Mouse (Mus musculus) adrenal gland (tissue): ENCODE results near the gene Mrap2.

Source experiments
- intact Hi-C: fragments of 180-260 bp; cut with DNase I; formaldehyde crosslinking; loops from one replicate; pipeline ENCODE4 v1.15.1; 2025

The Mrap2 gene

DNA sequence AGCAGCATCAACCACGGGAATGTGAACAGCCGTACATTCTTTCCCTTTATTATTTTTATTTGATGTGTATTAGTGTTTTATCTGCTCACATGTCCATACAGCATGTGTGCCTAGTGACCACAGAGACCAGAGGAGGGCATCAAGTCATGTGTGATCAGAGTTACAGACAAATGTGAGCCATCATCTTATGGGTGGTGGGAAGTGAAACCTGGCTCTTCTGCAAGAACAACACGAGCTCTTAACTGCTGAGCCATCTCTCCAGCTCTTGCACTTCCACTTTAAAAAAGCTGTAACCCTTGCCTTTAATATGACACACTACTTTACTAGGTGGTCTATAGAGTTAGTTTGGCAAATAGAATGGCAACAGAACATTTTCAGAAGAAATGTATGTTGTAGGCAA is 27.4 kb downstream of the Mrap2 start:
- intact Hi-C loops, result no loop called here

DNA sequence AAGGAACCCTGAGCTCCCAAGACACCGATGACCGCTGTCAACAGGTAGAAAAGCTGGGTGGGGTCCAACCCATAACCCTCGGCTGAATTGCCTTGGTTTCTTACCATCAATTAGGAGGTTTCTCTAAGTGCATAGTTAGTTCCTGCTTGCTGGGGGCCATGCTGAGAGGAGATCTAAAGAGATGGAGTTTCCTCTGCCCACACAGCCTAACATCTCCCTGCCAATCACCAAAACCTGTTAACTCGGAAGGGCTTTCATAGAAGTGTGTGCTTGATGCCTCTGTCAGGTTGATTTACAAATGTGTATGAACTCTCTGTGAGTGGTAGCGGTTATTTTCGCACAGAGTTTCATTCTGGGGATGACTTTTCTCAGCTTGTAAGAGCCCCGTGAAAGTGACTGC is 34.4 kb downstream of the Mrap2 start:
- intact Hi-C loops, result no loop called here

DNA sequence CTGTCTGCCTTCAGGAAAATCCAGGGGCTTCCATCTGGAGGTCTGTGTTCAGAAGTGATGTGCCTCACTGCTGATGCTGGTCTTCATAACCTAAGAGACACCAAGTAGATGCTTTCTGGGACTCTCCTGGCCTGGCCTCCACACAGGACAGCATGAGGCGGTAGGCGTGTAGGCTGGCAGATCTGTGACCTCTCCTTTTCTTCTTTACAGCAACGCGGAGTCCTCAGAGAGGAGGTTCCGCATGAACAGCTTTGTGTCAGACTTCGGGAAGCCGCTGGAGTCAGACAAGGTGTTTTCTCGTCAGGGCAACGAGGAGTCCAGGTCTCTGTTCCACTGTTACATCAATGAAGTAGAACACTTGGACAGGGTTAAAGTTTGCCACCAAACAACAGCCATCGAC is 38.1 kb downstream of the Mrap2 start:
- intact Hi-C loops, result no loop called here

DNA sequence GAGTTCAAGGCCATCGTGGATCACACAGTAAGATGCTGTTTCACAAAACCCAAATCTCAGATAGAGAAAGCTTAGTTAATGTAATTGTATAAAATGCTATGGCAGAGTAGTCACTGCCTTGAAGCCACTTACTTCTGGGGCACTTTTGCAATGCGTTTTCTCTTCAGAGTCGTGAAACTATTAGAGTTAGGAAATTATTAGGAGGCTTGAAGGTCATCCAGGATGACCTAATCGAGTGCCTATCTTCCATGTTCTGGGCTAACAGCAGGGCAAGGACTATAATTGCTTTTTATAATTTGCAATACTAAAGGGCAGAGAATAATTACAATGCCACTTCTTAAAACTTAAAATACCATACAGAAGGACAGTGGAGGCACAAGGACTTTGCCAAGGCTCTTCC is 43.2 kb downstream of the Mrap2 start:
- intact Hi-C loops, result no loop called here

DNA sequence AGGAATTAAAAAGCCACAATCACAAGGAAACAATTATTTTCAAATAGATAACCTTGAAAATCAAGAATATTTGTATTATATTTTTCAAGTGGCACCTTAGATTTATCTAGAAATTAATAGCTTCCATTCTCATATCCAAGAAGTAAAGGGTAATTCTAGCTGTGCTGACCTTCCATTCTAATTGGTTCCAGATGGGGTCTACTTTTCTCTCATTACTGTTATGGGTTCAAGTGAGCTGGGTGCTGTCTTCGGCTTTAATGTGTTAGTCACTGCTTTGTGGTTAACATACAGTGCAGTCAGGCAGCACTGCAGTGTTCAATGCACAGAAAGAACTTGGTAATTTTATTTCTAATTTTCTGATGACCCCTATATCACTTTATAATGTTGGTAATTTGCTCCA is 49.6 kb downstream of the Mrap2 start:
- intact Hi-C loops, result loop anchor here (5.0 kb wide), 1 partner anchor 46 kb away; no protein-coding TSS in a partner anchor

DNA sequence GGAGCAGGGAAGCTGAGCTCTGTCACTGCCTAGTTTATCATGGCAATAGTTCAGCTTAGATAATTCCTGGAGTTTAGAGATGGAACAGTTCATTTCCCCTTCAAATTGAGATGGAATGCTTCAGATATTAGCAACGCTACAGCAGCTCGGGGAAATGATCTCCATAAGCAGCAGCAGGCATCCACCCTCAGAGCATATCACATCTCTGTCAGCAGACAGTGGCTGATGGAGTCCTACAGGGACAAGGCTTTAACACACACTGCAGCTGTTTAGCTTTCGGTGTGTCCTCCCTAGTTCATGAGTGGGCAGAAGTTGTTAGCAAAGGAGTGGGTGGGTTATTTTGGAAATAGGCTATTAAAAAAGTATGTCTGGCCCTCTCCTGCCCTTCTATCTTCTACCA is 53.2 kb downstream of the Mrap2 start:
- intact Hi-C loops, result no loop called here

DNA sequence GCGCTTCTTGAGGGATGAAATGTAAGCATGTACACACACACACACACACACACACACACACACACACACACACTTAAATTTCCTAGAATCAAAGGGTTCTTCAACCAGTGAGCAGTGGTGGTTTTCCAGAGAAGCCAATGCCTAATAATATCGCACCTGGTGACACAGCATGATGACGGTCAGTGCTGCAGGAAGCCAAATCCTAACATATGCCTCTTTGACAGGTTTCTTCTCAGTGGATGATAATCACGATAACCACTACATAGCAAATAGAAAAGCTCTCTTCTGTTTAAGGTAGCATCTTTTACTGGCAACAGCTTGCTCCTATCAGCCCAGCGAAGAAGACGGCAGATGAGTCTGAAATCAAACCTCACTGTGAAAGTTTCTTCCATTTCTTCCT is 53.9 kb downstream of the Mrap2 start:
- intact Hi-C loops, result no loop called here

DNA sequence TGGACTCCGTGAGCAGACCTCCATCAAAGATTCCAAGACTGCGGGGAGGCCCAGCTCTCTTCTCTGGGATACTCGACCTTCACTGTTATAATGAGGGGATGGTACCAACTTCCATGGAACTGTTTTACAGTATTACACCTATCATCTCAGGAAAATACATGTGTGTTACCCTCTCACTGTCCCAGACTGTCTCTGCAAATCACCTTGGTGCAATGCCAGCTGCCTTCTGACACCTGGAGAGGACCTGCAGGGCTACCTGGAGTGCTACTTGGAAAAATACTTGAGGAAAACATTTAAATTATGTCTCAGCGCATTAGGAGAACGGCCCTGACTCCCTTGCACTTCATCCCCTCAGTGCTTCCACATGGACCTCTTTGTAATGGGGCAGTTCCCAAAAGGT is 56.3 kb downstream of the Mrap2 start:
- intact Hi-C loops, result no loop called here

DNA sequence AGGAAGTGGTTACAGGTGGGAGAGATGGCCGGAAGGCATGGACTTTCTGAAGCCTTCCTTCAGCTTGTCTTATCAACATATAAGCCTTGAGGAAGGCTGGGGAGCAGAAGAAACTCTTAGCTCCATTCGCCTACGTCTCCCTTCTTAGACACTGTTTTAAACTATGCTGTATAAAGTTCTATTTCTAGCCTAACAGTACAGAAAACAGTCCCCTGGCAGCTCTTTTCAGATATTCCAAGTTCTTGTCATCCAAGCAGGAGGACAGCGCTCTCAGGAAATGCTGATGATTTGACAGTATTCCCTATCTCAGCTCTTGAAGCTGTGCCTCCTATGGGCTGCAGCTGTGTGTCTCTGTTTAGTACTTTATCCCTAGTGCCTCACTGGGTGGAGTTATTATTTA is 56.8 kb downstream of the Mrap2 start:
- intact Hi-C loops, result no loop called here

DNA sequence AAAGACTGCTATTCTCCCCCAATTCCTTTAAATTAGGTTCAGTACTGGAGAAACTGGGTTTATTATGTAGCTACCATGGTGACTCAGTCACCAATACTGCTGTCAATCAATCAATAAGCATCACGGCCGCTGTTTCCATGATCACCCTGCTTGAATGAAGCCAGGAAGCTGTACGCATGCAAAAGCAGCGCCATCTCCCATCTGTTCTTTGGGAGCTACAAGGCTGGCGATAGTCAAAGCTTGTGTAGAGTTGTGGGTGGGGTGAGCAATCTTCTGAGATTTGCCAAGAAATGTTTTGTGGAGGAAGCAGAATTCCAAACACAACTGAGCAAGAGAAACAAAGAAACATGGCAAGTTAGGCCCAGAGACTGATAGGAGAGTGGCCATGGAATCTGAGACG is 58.3 kb downstream of the Mrap2 start:
- intact Hi-C loops, result no loop called here

DNA sequence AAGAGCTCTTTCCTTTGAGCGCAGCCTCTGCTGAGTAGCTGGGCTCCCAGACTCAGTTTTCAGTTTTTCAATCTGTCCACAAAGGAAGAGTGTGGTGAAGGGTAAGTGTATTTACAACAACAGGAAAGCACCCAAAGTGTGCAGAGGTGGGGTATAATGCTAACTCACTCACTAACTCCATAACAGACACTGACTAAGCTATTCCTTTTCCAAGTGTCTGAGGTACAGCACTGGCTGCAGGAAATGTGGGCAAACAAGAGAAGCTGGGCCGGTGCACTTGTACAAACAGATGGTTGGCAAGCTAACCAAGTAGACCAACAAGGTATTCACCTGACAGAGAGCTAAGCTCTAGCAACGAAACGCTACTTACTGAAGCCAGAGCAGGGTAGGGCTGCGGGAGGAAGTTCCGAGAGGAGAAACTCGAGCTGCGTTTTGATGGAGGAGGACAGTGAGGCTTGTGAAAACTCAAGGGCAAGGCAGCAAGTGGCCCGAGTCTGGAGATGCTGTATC is 66.8 kb downstream of the Mrap2 start:
- intact Hi-C loops, result no loop called here

DNA sequence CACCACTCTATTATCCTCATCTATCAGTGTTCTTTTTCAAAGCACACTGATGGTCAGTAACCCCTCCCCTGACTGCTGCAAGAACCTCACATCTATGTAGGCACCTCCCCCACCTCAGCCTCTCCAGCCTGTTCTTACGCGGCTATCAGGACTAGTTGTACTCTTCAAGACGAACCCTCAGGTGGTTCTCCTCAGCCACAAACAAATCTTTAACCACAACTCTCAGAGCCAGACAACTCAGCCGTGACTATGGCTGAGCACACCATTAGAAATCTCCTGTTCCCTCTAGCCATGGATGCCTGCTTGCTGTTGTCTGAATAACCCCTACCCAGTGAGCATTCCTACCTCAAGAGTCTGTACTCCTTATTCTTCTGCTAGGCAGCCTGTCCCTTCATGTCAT is 69.1 kb downstream of the Mrap2 start:
- intact Hi-C loops, result no loop called here
